Mouse (Mus musculus) ES-Bruce4 (cell line): ENCODE measurements around the gene Draxin.
A peak's percentile ranks its signal among the peaks of the same experiment; 100 is the strongest.

ENCODE experiments used
- CTCF ChIP-seq: IDR thresholded peaks from one replicate; pipeline ENCODE4 v1.8.1; 2011; ENCODE audit warnings: low read depth, low read length
- EP300 ChIP-seq: IDR thresholded peaks from 2 replicates; pipeline ENCODE4 v1.6.1; 2011; ENCODE audit warnings: low read depth, low read length; ENCODE audit not compliant: insufficient read depth
- POLR2A ChIP-seq: IDR thresholded peaks from one replicate; pipeline ENCODE4 v1.8.1; 2011; ENCODE audit warnings: low read length; ENCODE audit not compliant: insufficient read depth

DNA sequence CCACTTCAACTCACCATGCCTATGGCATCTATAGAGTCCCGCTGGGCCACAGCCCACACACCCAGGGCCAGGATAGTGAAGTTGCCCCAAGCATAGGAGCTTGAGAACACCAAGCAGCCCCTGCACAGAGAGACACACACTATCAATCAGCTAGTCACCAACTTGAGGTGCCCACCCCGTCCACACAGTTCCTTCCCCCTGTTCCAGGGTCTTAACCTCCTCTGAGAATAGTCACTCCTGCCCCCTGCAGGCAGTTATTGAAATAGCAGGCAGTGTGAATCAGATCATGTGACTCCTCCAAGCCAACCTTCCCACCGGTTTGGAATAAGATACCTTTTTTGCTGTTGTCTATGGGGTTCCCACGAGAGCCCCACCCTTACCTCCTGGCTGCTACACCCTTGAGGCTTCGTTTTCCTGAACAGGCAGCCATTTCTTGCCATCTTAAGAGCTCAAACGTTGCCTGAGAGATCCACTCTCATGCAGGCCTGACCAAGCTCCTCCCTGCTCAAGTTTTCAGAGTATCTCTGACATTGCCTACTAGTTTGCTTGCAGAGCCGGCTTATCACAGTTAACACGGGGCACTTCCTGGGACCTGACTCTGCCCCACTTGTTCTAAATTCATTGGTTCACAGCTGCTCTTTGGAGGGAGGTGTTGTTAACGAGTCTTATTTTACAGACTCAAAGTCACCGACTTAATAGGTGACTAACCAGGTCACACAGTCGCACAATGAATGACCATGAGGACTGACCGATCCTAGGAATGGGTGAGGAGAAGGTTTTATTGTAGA is 48.0 kb downstream of the Draxin start:
- no peak for TF ChIP-seq POLR2A
- peak; percentile 52 for TF ChIP-seq CTCF
- 0 out of 2 replicates have a peak, but pooled peaks have one; percentile 25 for TF ChIP-seq EP300
